Mouse (Mus musculus) bone marrow, adult 2 months (tissue): ENCODE data around the gene Ap1m1.
A peak's percentile ranks its signal among the peaks of the same experiment; 100 is the strongest.

Experiments used
- CTCF ChIP-seq: fragments of 200-500 bp; IDR thresholded peaks from 2 replicates; pipeline ENCODE4 v1.5.1; 2011; ENCODE audit warnings: low read length, control low read depth; ENCODE audit not compliant: control insufficient read depth, insufficient read depth
- POLR2A ChIP-seq: fragments of 200-500 bp; IDR thresholded peaks from 2 replicates; pipeline ENCODE4 v1.6.1; 2011; ENCODE audit warnings: low read depth, mild to moderate bottlenecking, control low read depth, low read length, borderline replicate concordance; ENCODE audit not compliant: control insufficient read depth

- TF ChIP-seq POLR2A (peak; percentile 25; the same call in 1 of the 2 replicates), CTCF (no peak; the same call in 1 of the 2 replicates)
Measured at GRCm38 (mm10) chr8:72190215-72190539, 49.6 kb upstream of the Ap1m1 start.
